Mouse (Mus musculus): Measurements from ENCODE around the gene Bcas3.

DNA sequence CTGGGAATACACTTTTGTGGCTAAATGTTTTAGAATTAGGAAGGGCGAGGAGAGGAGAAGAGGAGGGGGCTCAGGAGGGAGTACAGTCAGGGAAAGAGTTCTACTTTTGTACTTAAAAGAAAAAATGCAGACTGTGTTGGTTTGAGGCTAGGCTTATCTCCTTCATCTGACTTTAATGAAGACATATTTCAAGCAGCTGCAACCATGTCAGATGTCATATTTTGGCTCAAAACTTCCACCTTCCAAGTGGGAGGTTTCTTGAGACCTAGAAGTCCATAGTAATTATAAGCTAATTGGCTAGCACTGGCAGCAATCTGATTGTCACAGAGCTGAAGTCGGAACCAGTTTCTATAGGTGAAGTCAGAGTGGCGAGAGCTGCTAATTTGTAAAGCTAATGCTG, 384.9 kb downstream of the Bcas3 start:
- no peak for TF ChIP-seq CTCF (IDR thresholded peaks at IDR 0.05; ENCODE audit: low read depth, low read length)
- TF ChIP-seq POLR2A (IDR thresholded peaks at IDR 0.05; ENCODE audit: insufficient read depth, low read length), result no peak
- TF ChIP-seq EP300 (IDR thresholded peaks at IDR 0.05; ENCODE audit: insufficient read depth, low read depth, low read length), result no peak
